Mouse (Mus musculus): ENCODE results near the gene Epo.

The Epo gene

DNA sequence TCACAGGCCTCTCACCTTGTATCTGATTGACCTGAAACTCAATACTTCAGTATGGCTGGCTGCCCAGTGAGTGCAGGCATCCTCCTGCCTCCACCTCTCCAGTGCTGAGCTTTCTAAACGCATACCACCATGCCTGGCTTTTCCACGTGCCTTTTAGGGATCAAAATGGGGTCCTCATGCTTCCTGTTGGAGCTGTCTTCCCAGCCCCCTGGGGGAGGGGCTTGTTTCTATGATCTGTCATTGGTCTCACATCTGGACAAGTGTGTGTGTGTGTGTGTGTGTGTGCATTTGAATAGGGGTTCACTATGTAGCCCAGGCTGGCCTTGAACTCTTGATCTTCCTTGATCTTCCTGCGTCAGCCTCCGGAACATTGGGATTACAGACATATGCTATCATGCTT lies 4.4 kb upstream of the Epo start:
- no peak for DNase-seq

DNA sequence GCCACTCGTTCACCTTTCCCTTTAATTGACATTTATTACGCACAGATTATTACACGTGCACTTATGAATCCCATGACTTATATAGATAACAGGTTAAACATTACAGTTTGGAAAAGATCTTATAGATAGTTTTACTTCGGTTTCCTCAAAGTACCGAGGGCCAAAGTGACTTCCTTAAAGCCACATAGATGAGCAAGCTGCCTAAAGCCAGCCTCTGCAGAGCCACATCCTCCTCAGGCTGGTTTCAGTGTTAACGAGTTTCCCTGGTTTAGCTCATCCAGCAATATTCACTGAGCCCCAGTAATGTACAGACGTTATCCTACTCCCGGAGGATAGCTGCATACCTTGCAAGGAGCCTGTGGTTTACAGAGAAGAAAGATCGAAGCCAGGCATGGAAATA lies 2.3 kb upstream of the Epo start:
- no peak for DNase-seq

DNA sequence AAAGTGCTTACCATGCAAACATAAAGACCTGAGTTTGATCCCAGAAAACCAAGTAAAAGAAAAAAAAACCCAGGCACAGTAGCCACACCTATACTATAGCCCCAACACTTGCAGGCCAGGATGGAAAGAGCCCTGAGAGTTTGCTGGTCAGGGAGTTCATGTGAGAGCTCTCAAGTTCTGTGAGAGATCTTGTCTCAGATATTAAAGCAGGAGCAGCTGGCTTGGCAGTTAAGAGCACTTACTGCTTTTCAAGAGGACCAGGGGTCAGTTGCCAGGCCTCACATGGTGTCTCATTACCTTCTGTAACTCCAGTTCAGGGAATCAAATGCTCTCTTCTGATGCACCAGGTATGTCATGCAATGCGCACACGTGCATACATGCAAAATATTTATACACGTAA lies 1.7 kb upstream of the Epo start:
- no peak for DNase-seq

DNA sequence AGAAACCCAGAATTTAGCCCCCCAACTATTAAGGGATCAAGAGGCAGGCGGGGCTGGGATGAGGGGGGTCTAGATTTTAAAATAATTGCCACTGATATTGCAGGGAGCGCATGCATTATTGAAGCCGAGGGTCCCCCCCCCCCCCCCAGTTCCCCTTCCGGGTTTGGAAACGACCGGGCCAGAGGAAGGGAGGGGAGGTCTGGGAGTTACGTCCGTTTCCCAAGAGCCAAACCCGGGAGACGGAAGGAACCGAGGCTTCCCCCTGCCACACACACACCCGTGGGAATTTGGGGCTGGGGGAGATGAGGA lies 280 bp downstream of the Epo start:
- DNase-seq = no peak

DNA sequence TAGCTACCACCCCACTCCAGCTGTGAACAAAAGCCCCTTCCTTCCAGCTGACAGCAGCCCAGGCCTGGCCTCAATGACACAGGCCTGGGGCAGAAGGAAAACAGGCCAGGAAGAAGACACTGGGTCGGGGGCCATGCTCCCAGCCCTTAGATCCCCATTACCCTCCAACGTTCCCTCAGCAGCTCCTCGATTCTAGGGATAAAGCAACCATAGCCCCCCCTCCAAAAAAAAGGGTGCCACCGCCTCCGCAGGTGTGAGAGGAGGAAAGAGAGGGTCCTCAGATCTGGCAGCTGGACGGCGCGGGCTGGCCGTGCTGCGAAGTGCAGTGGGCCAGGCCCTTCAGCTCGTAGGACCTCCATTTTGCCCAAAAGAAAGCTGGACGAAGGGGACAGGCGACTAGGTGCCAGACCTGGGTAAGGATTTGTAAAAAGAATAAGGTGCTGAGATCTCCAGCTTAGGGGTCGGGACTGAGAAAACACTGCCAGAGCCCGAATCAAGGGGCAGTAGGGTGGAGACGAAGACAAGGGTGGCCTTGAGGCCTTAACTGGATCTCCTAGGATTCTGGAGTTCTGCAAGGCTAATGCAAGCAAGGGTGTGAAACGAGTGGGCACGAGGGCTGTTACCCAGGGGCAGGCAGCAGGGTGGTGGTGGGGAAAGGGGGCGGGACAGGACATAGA lies 773 bp downstream of the Epo start:
- DNase-seq = no peak

DNA sequence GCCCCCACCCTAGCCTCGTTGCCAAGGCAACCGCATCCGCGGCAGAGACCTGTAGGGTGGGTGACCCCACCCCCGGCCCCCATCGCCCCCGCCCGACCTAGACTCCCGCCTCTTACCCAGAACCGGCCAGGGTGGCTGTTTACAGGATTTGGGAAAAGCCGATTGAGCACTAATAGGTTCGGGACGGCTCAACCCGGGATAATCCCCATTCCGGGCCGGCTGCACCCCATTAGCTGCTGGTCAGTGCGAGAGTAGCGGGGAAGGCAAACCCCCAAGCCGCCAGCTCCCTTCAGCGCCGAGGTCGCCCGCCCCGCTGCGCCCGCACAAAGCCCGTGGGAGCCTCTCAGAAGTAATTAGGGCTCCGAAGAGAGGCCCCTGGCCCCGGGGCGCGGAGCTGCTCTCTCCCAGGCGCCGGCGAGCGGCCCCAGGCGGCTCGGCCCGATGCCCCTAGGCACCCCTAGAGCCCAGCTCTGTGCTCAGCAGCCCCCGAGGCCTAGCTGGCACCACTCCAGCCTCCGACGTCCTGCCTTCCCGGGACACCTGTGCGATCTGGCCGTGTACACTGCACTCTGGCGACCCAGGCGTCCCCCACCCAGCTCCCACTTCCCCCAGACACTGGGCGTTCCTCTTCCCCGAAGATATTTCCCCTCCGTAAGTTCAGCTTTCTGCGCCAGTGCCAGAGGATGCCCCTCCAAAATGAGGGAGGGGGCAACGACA lies 1.5 kb downstream of the Epo start:
- no peak for DNase-seq

DNA sequence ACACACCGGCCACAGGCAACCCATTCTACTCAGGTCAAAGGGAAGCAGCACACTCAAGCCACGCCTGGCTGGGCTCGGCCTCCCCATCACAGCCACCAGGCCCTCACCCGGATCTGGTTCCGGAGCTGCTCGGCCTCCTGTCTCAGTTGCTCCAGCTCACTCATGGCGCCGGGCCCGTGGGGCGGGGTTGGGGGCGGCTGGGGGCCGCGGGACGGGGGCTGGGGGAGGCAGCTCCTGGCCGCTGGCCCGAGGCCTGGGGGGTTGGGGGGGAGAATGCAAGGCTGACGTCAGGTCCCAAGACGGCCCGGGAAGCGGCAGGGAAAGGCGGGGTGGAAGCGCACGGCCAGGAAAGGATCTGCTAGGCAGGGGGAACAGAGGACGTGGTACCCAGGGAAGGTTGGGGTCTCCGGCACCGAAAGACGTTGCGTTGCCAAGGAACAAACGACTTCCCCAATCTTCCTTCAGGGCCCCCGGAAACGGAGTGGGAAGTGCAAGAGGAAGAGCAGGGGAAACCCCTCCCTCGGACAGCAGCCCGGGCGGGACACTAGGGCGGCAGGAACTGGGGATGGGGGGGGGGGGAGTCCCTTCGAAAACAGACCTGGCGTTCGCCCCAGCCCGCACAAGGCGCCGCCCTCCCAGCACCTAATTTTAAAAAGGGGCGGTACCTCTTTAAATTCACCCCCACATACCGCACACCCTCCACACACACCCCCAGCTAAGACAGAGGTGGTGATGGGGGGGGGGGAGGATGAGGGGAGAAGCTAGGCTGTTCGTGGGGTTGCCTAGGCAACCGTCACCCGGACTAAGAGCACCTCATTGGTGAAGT lies 2.2 kb downstream of the Epo start:
- peak; percentile 67 for DNase-seq

DNA sequence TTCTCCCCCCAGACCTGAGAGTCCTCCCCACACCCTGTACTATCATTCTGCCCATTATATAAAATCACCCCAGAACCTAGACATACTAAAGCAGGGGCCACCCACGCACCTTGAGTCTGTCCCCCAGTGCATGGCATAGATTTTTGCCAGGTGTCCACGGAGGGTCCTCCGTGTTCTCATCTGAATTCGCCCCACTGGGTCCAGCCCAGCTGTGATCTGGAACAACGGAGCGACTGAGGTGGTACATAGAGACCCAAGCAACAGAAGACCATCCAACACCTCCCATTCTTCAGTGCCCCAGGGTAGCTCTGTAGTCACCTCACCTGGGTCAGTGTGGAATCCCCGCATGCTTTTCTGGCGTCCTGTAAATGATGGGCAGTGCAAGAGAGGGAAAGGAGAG lies 3.0 kb downstream of the Epo start:
- DNase-seq = no peak

DNA sequence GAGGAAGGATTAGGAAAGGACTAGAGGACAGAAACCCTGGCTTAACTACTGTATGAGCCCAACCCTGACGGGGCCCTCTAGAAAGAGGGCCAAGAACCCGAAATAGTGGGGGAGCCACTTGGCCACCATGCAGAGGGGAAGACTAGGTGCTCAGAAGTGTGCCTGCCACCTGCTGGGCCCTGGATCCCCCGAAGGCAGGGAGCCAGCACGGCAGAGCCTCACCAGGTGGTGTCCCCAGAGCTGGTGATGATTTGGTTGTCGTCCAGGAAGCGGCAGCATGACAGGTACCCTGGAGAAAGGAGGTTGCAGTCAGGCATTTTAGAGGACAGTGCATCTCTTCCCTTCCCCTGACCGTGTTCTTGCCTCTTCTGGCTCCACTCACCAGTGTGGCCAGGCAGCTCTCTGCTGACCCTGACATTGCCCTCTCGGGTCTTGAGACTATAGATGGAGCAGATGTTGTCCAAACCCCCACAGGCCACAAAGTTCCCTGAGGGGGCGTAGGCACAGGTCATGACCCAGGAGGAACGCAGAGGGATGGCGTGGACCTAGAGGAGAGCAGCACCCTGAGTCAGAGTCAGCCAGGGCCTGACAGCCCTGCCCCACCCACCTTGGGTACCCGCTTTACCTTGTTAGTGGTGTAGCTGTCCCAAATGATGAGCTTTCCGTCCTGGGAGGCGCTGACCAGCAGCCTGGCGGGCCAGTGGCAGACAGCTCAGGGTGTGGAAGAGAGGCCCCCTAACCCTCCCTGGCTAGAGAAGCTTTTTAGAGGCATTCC lies 3.6 kb downstream of the Epo start:
- DNase-seq = no peak

DNA sequence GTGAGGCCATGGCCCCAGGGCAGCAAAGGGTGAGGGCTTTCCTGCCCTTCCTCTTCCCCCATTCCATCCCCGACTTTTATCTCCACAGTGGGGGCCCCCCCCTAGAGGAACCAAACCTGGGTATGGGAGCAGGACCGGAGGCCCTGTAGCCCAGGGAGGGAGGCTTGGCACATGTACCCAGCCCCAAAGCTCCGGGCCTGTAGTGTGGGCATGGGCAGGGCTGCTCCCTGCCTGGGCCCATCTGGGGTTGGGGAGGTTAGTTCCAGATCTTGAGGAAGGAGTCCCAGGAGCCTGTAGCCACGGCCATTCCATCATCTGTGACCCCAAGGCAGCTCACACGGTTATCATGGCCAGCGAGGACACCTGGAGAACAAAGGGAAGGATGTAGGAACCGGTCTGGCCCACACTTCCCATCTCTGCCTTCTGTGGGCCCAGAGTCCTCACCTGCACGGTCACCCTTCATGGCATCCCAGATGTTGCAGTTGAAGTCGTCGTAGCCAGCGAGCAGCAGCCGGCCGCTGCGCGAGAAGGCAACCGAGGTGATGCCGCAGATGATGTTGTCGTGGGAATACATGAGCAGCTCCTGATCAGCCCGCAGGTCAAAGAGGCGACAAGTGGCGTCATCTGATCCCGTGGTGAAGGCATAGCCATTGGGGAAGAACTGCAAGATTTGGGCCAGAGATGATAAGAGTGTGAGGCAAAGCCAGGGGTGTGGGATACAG lies 4.6 kb downstream of the Epo start:
- DNase-seq = no peak

DNA sequence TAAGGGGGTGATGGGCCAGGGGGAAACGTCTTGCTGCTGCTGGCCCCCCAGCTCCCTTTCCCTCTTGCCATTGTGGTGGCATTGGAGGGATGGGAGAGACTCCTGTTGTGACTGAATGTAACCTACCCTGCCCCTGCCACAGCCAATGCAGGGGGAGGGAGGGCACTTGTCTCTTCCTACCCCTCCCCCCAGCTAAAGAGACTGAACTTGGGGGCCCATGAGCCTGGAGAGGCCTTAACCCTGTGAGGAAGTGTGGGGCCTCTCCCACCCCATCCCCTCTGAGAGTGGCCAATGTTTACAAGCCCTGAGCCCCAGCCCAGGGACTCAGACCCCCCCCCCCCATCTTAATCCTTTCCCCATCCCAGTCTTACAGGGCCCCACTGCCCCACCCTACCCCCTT lies 5.6 kb downstream of the Epo start:
- no peak for DNase-seq

DNA sequence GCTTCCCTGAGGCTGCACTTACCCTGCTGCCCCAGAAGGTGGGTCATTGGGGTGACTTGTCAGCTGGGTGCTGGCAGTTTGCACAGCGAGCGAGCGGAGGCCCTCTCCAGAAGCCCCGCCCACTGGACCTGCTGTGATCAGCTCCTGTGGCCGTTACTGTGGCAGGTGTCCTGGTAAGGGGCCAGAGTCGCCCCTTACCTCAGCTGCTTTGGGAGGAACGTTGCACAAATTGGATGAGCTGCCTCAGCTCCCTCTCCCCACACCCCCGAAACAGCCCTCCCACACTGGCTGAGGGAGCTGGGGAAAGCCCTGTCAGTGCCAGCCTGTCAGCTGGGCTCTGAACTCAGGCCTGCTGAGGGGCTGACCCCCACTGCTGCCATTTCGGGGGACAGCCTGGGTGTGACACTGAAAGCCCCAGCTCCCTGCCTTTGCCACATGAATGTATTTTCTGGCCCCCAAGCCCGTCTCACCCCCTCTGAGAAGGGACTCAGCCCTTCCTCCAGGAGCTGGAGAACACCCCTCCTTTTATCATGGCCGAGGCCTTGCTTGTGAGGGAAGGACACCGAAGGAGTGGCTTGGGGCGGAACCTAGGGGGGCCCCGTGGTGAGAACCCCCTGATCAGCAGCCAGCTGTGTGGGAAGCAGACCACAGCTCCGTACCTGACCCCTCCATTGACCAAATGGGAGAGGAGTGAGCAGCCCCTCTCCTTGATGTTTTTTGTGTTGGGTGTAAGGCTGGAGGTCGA lies 6.7 kb downstream of the Epo start:
- peak; percentile 56 for DNase-seq

DNA sequence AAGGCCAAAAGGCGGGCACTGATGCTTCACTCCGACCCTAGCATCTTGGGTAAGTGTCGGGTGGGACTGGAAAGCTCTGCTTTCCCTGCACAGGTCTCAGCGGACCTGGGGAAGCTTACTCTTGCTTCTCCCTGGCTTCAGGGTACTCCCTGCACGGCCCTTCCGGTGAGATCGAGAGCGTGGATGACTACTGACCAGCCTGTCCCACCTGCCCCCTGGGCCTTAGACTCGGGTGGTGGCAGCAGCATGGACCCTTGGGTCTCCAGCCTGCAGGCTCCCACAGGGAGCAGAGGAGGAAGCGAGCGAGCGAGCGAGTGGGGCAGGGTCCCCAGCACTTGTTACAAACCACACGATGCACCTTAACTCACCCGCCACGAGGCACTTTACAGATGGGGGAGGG lies 7.5 kb downstream of the Epo start:
- DNase-seq = no peak

DNA sequence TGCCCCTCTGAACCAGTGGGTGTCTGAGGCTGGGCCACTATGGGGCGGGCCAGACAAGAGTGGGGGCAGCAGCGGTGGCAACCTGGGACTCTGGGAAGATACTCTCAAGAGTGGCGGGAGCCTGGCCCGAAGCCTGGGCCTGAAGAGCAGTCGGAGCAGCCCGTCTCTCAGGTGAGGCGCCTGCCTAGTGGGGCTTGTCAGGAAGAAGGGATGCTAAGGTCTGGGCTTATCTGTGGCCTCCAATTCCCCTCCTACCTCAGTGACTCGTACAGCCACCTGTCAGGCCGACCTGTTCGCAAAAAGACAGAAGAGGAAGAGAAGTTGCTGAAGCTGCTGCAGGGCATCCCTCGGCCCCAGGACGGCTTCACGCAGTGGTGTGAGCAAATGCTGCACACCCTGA lies 8.4 kb downstream of the Epo start:
- no peak for DNase-seq

DNA sequence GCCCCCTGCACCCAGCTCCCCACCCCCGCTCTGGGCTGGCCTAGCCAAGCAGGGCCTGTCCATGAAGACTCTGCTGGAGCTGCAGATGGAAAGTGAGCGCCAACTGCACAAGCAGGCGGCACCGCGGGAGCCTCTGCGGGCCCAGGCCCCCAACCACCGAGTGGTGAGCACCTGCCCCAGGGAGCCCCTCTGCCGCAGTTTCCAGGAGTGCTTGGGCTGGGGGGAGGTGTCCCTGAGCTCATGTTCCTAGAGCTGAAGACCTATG lies 8.9 kb downstream of the Epo start:
- no peak for DNase-seq

DNA sequence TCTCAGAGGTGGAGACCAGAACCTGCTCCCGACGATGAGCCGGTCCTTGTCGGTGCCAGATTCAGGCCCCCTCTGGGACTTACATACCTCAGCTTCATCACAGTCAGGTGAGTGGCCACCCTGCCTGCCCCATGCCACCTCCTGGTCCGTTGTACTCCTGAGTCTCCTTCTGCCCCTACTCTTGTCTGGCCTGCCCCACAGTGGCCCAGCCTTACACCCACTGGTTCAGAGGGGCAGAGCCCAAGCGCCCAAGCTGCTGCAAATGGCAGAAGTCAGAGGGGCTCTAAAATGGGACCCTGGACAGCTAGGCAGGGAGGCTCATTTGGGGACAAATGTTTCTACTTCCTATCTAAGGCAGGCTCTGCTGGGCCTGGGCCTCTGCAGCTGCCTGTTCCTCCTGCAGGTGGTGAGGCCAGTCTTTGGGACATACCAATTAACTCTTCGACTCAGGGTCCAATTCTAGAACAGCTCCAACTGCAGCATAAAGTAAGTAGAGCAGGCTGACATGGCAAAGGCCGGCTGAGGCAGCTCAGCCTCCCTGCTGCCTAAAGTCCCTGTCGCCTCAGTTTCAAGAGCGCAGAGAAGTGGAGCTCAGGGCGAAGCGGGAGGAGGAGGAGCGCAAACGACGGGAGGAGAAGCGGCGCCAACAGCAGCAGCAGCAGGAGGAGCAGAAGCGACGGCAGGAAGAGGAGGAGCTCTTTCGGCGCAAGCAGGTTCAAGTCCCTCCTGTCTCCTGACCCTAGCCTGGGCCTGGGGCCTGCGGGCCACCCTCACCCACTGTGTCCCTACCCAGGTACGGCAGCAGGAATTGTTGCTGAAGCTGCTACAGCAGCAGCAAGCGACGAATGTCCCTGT lies 9.4 kb downstream of the Epo start:
- no peak for DNase-seq

DNA sequence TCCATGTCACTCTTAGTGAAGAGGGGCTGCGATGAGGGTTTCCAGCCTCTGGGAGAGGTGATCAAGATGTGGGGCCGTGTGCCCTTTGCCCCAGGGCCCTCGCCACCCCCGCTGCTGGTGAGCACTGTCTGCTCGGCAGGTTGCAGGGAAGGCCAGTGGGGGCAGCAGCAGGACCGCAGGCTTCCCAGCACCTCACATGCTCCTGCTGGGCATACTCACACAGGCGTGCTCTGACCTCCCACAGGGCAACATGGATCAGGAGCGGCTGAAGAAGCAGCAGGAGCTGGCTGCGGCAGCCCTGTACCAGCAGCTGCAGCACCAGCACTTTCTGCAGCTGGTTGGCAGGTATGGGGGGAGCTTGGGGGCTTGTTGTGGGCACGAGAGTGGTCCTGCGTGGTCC lies 10.3 kb downstream of the Epo start:
- DNase-seq = no peak

DNA sequence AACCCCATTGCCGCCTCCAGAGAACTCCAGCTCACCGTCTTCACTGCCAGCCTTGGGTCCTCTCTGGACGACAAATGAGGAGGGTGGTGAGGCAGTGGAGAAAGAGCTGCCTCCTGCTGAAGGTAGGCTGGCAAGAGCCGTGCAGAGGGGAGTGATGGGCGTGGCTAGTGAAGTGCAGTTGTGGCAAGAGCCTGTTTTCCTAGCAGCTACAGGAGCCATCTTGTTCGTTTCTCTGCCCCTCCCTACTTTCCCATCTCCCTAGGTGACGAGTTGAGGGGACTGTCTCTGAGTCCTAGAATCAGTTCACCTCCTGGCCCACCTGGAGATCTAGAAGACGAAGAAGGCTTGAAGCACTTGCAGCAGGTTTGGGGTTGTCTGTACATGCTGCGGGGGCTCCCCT lies 11.2 kb downstream of the Epo start:
- DNase-seq = no peak

DNA sequence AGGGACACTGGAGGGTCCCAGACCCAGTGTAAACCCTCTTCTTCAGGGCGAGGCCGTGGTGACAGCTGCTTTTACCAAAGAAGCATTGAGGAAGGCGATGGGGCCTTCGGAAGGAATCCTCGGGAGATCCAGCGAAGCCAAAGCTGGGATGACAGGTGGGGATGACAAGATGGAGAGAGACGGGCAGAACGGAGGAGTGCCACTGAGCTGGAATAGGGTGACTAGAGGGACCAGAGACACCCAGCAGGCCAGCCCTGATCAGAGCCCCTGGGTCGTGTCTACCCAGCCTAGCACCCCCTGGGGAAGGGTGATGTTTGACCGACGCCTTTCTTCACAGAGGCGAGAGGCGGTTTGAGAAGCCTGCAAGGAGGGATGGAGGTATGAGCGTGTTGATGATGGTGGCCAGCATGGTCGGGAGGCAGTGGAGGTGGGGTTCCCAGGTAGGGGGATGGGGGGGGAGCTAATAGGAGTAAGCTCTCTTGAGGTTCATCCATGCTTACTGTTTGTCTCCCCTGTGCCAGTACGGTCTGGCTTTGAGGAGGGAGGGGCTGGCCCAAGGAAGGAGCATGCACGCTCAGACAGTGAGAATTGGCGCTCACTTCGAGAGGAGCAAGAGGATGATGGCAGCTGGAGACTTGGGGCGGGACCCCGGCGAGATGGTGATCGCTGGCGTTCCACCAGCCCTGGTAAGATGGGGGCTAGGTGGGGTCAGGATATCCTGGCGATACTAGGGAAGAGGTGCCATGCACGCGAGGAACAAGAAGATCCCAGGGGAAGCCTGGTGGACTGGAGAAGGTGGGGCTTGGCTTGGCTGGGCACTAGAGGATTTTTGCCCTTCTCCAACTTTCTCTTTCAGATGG lies 13.1 kb downstream of the Epo start:
- no peak for DNase-seq

DNA sequence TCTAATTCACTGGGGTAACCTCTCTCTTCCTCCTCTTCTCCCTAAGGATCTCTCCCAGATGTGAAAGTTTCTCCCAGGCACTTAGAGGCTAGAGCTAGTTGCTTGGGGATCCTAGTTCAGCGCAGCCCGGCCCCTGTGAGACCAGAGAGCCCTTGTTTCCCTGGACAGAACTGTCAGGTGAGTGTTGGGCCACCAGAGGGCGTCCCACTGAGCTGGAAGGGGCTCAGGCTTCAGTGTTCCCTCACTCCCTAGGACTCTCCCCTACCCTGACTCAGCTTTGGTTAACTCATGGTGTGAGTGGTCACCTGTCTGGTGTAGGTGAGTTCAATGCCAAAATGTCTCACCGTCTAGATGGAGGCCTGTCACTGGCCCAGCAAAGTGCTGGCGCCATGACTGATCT lies 14.6 kb downstream of the Epo start, which contains the start of gene Gigyf1:
TSS of gene Gigyf1 (plus strand) at position 113 of the 400 bp plus-strand sequence.
- no peak for DNase-seq

Data from kidney, adult 9 months (tissue).